ENCODE assay signal across 28 mouse cellular contexts in the genomic region with DNA sequence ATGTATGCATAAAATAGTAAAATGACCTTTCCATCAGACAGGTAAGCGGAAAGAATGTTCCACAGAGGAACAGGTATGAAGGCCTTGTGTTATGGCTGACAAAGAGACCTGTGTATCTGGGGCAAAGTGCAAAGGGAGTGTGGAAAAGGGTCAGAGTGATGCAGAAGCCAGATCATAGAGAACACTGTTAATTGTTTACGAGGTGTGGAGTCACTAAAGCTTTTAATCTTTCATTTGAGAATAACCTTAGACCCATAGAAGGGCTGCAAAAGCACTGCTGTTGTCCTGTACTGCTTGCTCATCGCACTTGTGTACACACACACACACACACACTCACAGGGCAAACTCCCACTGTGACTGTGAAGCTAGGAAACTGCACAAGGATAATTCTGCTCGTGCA.
A peak's percentile ranks its signal among the peaks of the same experiment; 100 is the strongest.
DNase-seq lines count a peak whose midpoint lies in the region; ATAC-seq and TF ChIP-seq lines count a peak whose summit lies in the region.
"Had no signal": no experiment of that assay in that cellular context is flagged by ENCODE, and none has a peak within 500 bp of the region (broad histone marks: within the 10 kb centered on the region; RNA-seq: fewer than 3 reads in every experiment).

No protein-coding gene starts in this region.

- H3K4me3 ChIP-seq in kidney, embryonic 14.5 days (ENCODE audit: low read length) = no peak overlapping the region
- no peak overlapping the region for H3K4me3 ChIP-seq in intestine, embryonic 15.5 days (replicated peaks)
- H3K4me3 ChIP-seq in kidney, embryonic 16.5 days (ENCODE audit: low read length) = no peak overlapping the region
- no peak overlapping the region for H3K4me3 ChIP-seq in small intestine, adult 2 months (ENCODE audit: low read depth, low read length)
- no peak overlapping the region for H3K4me3 ChIP-seq in forebrain, embryonic 11.5 days (ENCODE audit: low read depth, low read length)
- H3K4me3 ChIP-seq: forebrain, embryonic 10.5 days; heart, adult 2 months; heart, embryonic 13.5 days; left cerebral cortex, adult 2 months; limb, embryonic 10.5 days; liver, embryonic 13.5 days; lung, embryonic 15.5 days; megakaryocyte, embryonic 14.5 days; midbrain, embryonic 15.5 days; myocyte; neural tube, embryonic 13.5 days had no signal

- DNase-seq in kidney, adult 11 months = peak; percentile 63
- no peak for DNase-seq in forebrain, embryonic 11.5 days (ENCODE audit: low spot score)
- DNase-seq in left cerebral cortex, adult 9 months (ENCODE audit: low spot score in 2 of 2) = no peak
- DNase-seq in ovary, adult 18-20 months (ENCODE audit: low spot score) = no peak
- DNase-seq: adrenal gland, adult 8-10 months; cerebellum, adult 18-20 months; cerebellum, postnatal 14 days; forebrain, postnatal 0 days; gastrocnemius, postnatal 25 days; heart, adult 2 months; heart, postnatal 14 days; liver, embryonic 13.5 days; lung, postnatal 36 days; thymus, postnatal 25 days had no signal

- H3K4me2 ChIP-seq in kidney, embryonic 14.5 days (replicated peaks; ENCODE audit: low read depth, low read length) = no peak overlapping the region
- H3K4me2 ChIP-seq in intestine, embryonic 15.5 days (replicated peaks) = no peak overlapping the region
- no peak overlapping the region for H3K4me2 ChIP-seq in kidney, embryonic 16.5 days (replicated peaks; ENCODE audit: low read depth, low read length)
- no peak overlapping the region for H3K4me2 ChIP-seq in forebrain, embryonic 11.5 days (ENCODE audit: low read depth, low read length, severe bottlenecking)
- H3K4me2 ChIP-seq: heart, embryonic 13.5 days; liver, embryonic 13.5 days; lung, embryonic 15.5 days; midbrain, embryonic 15.5 days; neural tube, embryonic 13.5 days had no signal

- no peak for ATAC-seq in kidney, embryonic 14.5 days (ENCODE audit: low FRiP score, low TSS enrichment)
- peak; percentile 40 for ATAC-seq in intestine, embryonic 15.5 days
- ATAC-seq in kidney, embryonic 16.5 days (ENCODE audit: low FRiP score, low TSS enrichment) = peak; percentile 40; the same call in 1 of the 2 replicates
- no peak for ATAC-seq in forebrain, embryonic 11.5 days (replicated peaks; ENCODE audit: low FRiP score)
- ATAC-seq: activated CD4-positive, CD25-positive, alpha-beta regulatory T cell, adult 4 months; forebrain, postnatal 0 days; midbrain, embryonic 15.5 days had no signal

- no peak for TF ChIP-seq CTCF in small intestine, adult 2 months (IDR thresholded peaks at IDR 0.05; ENCODE audit: extremely low read depth, insufficient read length, insufficient replicate concordance, low read depth, low read length)

- H3K4me1 ChIP-seq in kidney, embryonic 14.5 days (ENCODE audit: control insufficient read depth, insufficient read depth, low read length) = peaks cover 4% of the 10 kb centered on the region; the same call in 1 of the 2 replicates
- H3K4me1 ChIP-seq in intestine, embryonic 15.5 days (replicated peaks) = 0 out of 2 replicates have a peak, but pooled peaks cover 8% of the 10 kb centered on the region
- peaks cover 8% of the 10 kb centered on the region for H3K4me1 ChIP-seq in kidney, embryonic 16.5 days (ENCODE audit: insufficient read depth, low read length)
- H3K4me1 ChIP-seq in small intestine, adult 2 months (ENCODE audit: control insufficient read depth, insufficient read depth, insufficient read length, low read length) = peaks cover 28% of the 10 kb centered on the region
- no peaks in the 10 kb centered on the region for H3K4me1 ChIP-seq in forebrain, embryonic 11.5 days (replicated peaks; ENCODE audit: control insufficient read depth, insufficient read depth, low read length)
- H3K4me1 ChIP-seq: forebrain, embryonic 10.5 days; liver, embryonic 13.5 days; neural tube, embryonic 13.5 days had no signal

- H3K27me3 ChIP-seq in kidney, embryonic 14.5 days (ENCODE audit: control insufficient read depth, insufficient read depth, low read length) = no peaks in the 10 kb centered on the region
- H3K27me3 ChIP-seq in intestine, embryonic 15.5 days (replicated peaks) = no peaks in the 10 kb centered on the region
- no peaks in the 10 kb centered on the region for H3K27me3 ChIP-seq in kidney, embryonic 16.5 days (ENCODE audit: insufficient read depth, low read length)
- no peaks in the 10 kb centered on the region for H3K27me3 ChIP-seq in small intestine, adult 2 months (ENCODE audit: control insufficient read depth, insufficient read depth, low read length)
- H3K27me3 ChIP-seq in forebrain, embryonic 11.5 days (ENCODE audit: control insufficient read depth, insufficient read depth, low read length) = no peaks in the 10 kb centered on the region
- H3K27me3 ChIP-seq: heart, embryonic 13.5 days; liver, embryonic 13.5 days; lung, embryonic 15.5 days; megakaryocyte, embryonic 14.5 days; midbrain, embryonic 15.5 days; neural tube, embryonic 13.5 days had no signal

- H3K27ac ChIP-seq in kidney, embryonic 14.5 days (ENCODE audit: low read depth, low read length) = no peak overlapping the region
- H3K27ac ChIP-seq in intestine, embryonic 15.5 days = no peak overlapping the region
- H3K27ac ChIP-seq in kidney, embryonic 16.5 days (ENCODE audit: low read length) = no peak overlapping the region
- H3K27ac ChIP-seq in small intestine, adult 2 months (ENCODE audit: insufficient read depth, low read depth, low read length) = peak overlapping the region; percentile 91
- no peak overlapping the region for H3K27ac ChIP-seq in forebrain, embryonic 11.5 days (ENCODE audit: low read depth, low read length)
- H3K27ac ChIP-seq: forebrain, embryonic 10.5 days; heart, adult 2 months; heart, embryonic 13.5 days; left cerebral cortex, adult 2 months; limb, embryonic 10.5 days; liver, embryonic 13.5 days; lung, embryonic 15.5 days; midbrain, embryonic 15.5 days; neural tube, embryonic 13.5 days had no signal

- 93% methylated on average over 4 of the region's 4 CpGs for whole genome bisulfite sequencing in kidney, embryonic 14.5 days
- 82% methylated on average over 4 of the region's 4 CpGs for WGBS in intestine, embryonic 15.5 days
- WGBS in kidney, embryonic 16.5 days = 89% methylated on average over 4 of the region's 4 CpGs
- 40% methylated on average over 4 of the region's 4 CpGs for WGBS in small intestine, adult 2 months
- WGBS in forebrain, embryonic 11.5 days = 94% methylated on average over 4 of the region's 4 CpGs

- peaks cover 7% of the 10 kb centered on the region; the same call in 1 of the 2 replicates for H3K36me3 ChIP-seq in kidney, embryonic 14.5 days (ENCODE audit: control insufficient read depth, insufficient read depth, low read length)
- no peaks in the 10 kb centered on the region for H3K36me3 ChIP-seq in intestine, embryonic 15.5 days
- peaks cover 12% of the 10 kb centered on the region for H3K36me3 ChIP-seq in kidney, embryonic 16.5 days (ENCODE audit: insufficient read depth, low read length)
- H3K36me3 ChIP-seq in small intestine, adult 2 months (ENCODE audit: control insufficient read depth, insufficient read depth, low read length) = peaks cover 11% of the 10 kb centered on the region
- H3K36me3 ChIP-seq in forebrain, embryonic 11.5 days (ENCODE audit: control insufficient read depth, insufficient read depth, low read length) = peaks cover 2% of the 10 kb centered on the region; the same call in 1 of the 2 replicates

- H3K9me3 ChIP-seq in kidney, embryonic 14.5 days (ENCODE audit: control insufficient read depth, low read length) = no peaks in the 10 kb centered on the region
- no peaks in the 10 kb centered on the region for H3K9me3 ChIP-seq in intestine, embryonic 15.5 days
- no peaks in the 10 kb centered on the region for H3K9me3 ChIP-seq in kidney, embryonic 16.5 days (ENCODE audit: low read length)
- no peaks in the 10 kb centered on the region for H3K9me3 ChIP-seq in forebrain, embryonic 11.5 days (ENCODE audit: control insufficient read depth, low read length)
- H3K9me3 ChIP-seq: forebrain, embryonic 10.5 days; heart, embryonic 13.5 days; limb, embryonic 10.5 days; liver, embryonic 13.5 days; lung, embryonic 15.5 days; megakaryocyte, embryonic 14.5 days; midbrain, embryonic 15.5 days; neural tube, embryonic 13.5 days had no signal

- no peak for TF ChIP-seq POLR2A in small intestine, adult 2 months (IDR thresholded peaks at IDR 0.05; ENCODE audit: low read depth, low read length)

- no peak overlapping the region for H3K9ac ChIP-seq in kidney, embryonic 14.5 days (ENCODE audit: low read depth, low read length)
- no peak overlapping the region for H3K9ac ChIP-seq in intestine, embryonic 15.5 days
- no peak overlapping the region for H3K9ac ChIP-seq in kidney, embryonic 16.5 days (replicated peaks; ENCODE audit: low read length)
- H3K9ac ChIP-seq in forebrain, embryonic 11.5 days (ENCODE audit: low read length) = no peak overlapping the region
- H3K9ac ChIP-seq: forebrain, postnatal 0 days; heart, embryonic 13.5 days; liver, embryonic 13.5 days; lung, embryonic 15.5 days; midbrain, embryonic 15.5 days; neural tube, embryonic 13.5 days had no signal

Comparison
In these comparisons a context has a peak if more than half of its experiments do, and no peak if none do; other contexts are left out.
1. ATAC-seq: peak in intestine, embryonic 15.5 days (single experiment) and kidney, embryonic 16.5 days (single experiment); none in kidney, embryonic 14.5 days (single experiment) and forebrain, embryonic 11.5 days (single experiment).